13 mouse cellular contexts compared by ENCODE assay signal in genomic region chr12:105016199-105016598, GRCm38 (mm10). TPM values are rescaled to one million over a fixed set of nuclear protein-coding genes. Genes with fewer than 3 reads are reported as not detected.
DNase-seq lines count a peak whose midpoint lies in the region; ATAC-seq and TF ChIP-seq lines count a peak whose summit lies in the region.
"Had no signal": no experiment of that assay in that cellular context is flagged by ENCODE, and none has a peak within 500 bp of the region (broad histone marks: within the 10 kb centered on the region; RNA-seq: fewer than 3 reads in every experiment).

No protein-coding gene starts in this region.

- H3K36me3 ChIP-seq in kidney, embryonic 14.5 days (ENCODE audit: control insufficient read depth, insufficient read depth, low read length) = no peaks in the 10 kb centered on the region
- no peaks in the 10 kb centered on the region for H3K36me3 ChIP-seq in testis, adult 2 months (ENCODE audit: control insufficient read depth, insufficient read depth, low read length)
- no peaks in the 10 kb centered on the region for H3K36me3 ChIP-seq in liver, embryonic 14.5 days (replicated peaks; ENCODE audit: control insufficient read depth, insufficient read depth, low read depth)
- H3K36me3 ChIP-seq: G1E had no signal

- peak overlapping the region; percentile 62; the same call in 1 of the 2 replicates for H3K27ac ChIP-seq in kidney, embryonic 14.5 days (ENCODE audit: low read depth, low read length)
- H3K27ac ChIP-seq in testis, adult 2 months (ENCODE audit: control insufficient read depth, insufficient read depth, low read depth, low read length) = peak overlapping the region; percentile 51
- peak overlapping the region; percentile 81 for H3K27ac ChIP-seq in liver, embryonic 14.5 days
- H3K27ac ChIP-seq: macrophage had no signal

- TF ChIP-seq EP300 in liver, embryonic 14.5 days (IDR thresholded peaks at IDR 0.05; ENCODE audit: low read depth) = peak; percentile 93

- H3K4me1 ChIP-seq in kidney, embryonic 14.5 days (ENCODE audit: control insufficient read depth, insufficient read depth, low read length) = 0 out of 2 replicates have a peak, but pooled peaks cover 5% of the 10 kb centered on the region
- H3K4me1 ChIP-seq in testis, adult 2 months (ENCODE audit: control insufficient read depth, insufficient read depth, low read length) = peaks cover 3% of the 10 kb centered on the region
- H3K4me1 ChIP-seq in liver, embryonic 14.5 days (replicated peaks; ENCODE audit: control insufficient read depth in 2 of 2, insufficient read depth in 2 of 2, low read length in 1 of 2) = peaks cover 60 to 75% of the 10 kb centered on the region in 2 experiments

- WGBS in kidney, embryonic 14.5 days = 59% methylated on average over 4 of the region's 4 CpGs
- WGBS in liver, embryonic 14.5 days (ENCODE audit: insufficient replicate concordance) = 5% methylated on average over 4 of the region's 4 CpGs

- 0 out of 2 replicates have a peak, but pooled peaks have one; percentile 10 for ATAC-seq in kidney, embryonic 14.5 days (ENCODE audit: low FRiP score, low TSS enrichment)
- ATAC-seq in liver, embryonic 14.5 days (ENCODE audit: insufficient read depth) = peak; percentile 56

- no peak overlapping the region for H3K4me2 ChIP-seq in kidney, embryonic 14.5 days (replicated peaks; ENCODE audit: low read depth, low read length)
- H3K4me2 ChIP-seq in liver, embryonic 14.5 days (ENCODE audit: low read depth) = peak overlapping the region; percentile 30; the same call in 1 of the 2 replicates

- H3K9ac ChIP-seq in kidney, embryonic 14.5 days (ENCODE audit: low read depth, low read length) = no peak overlapping the region
- H3K9ac ChIP-seq in liver, embryonic 14.5 days (replicated peaks) = peak overlapping the region; percentile 34; the same call in 1 of the 2 replicates

- no peak for TF ChIP-seq CTCF in testis, adult 2 months (IDR thresholded peaks at IDR 0.05; ENCODE audit: control insufficient read depth, insufficient read depth, insufficient replicate concordance, low read depth, low read length)
- no peak for TF ChIP-seq CTCF in liver, embryonic 14.5 days (IDR thresholded peaks at IDR 0.05; ENCODE audit: low read depth)

- H3K9me3 ChIP-seq in kidney, embryonic 14.5 days (ENCODE audit: control insufficient read depth, low read length) = no peaks in the 10 kb centered on the region
- no peaks in the 10 kb centered on the region for H3K9me3 ChIP-seq in liver, embryonic 14.5 days (ENCODE audit: control insufficient read depth, low read length)
- H3K9me3 ChIP-seq: G1E had no signal

- H3K27me3 ChIP-seq in kidney, embryonic 14.5 days (ENCODE audit: control insufficient read depth, insufficient read depth, low read length) = no peaks in the 10 kb centered on the region
- no peaks in the 10 kb centered on the region for H3K27me3 ChIP-seq in testis, adult 2 months (ENCODE audit: control insufficient read depth, insufficient read depth, low read length)
- H3K27me3 ChIP-seq in liver, embryonic 14.5 days (ENCODE audit: control insufficient read depth, insufficient read depth, low read length) = no peaks in the 10 kb centered on the region

- DNase-seq in kidney, postnatal 4 days = no peak
- no peak for DNase-seq in testis, postnatal 10 days (ENCODE audit: low spot score)
- DNase-seq in liver, embryonic 14.5 days (ENCODE audit: low read depth in 3 of 3, low spot score in 3 of 3) = no peak
- no peak for DNase-seq in embryo, embryonic 10.5 days (ENCODE audit: low spot score)
- no peak for DNase-seq in heart, adult 11 months
- DNase-seq: cerebellum, adult 2 months; heart, postnatal 14 days; thymus, adult 18-20 months had no signal

- TF ChIP-seq POLR2A in testis, adult 2 months (IDR thresholded peaks at IDR 0.05; ENCODE audit: control insufficient read depth, low read depth, low read length) = no peak

- H3K4me3 ChIP-seq in kidney, embryonic 14.5 days (ENCODE audit: low read length) = no peak overlapping the region
- no peak overlapping the region for H3K4me3 ChIP-seq in testis, adult 2 months (ENCODE audit: control insufficient read depth, low read depth, low read length)
- no peak overlapping the region for H3K4me3 ChIP-seq in liver, embryonic 14.5 days (ENCODE audit: insufficient read depth in 1 of 2, low read depth in 2 of 2, low read length in 2 of 2)
- H3K4me3 ChIP-seq: myocyte had no signal

RNA-seq across cellular contexts. Expression of gene Syne3, which starts 6.6 kb away (rescaled TPM):
- polyA plus RNA-seq in kidney, embryonic 14.5 days (2014; fragmentation: Nextera tagmentation; extraction: Ambion mirVana) = 0.24 and 0.51 TPM in 2 replicates
- polyA plus RNA-seq in testis, adult 2 months (2012; rRNA removed) = 7.5 and 7.8 TPM in 2 replicates
- polyA plus RNA-seq in liver, embryonic 14.5 days (2012; rRNA removed) = 1.7 and 2.2 TPM in 2 replicates
- polyA plus RNA-seq in liver, embryonic 14.5 days (2014; fragmentation: Nextera tagmentation; extraction: Ambion mirVana) = 1.6 and 1.7 TPM in 2 replicates

RNA-seq across cellular contexts. Expression of gene Glrx5, which starts 16.3 kb away (rescaled TPM):
- 161 and 195 TPM in 2 replicates for polyA plus RNA-seq in kidney, embryonic 14.5 days (2014; fragmentation: Nextera tagmentation; extraction: Ambion mirVana)
- polyA plus RNA-seq in testis, adult 2 months (2012; rRNA removed) = 13.8 and 14.2 TPM in 2 replicates
- 93.7 and 238 TPM in 2 replicates for polyA plus RNA-seq in liver, embryonic 14.5 days (2012; rRNA removed)
- polyA plus RNA-seq in liver, embryonic 14.5 days (2014; fragmentation: Nextera tagmentation; extraction: Ambion mirVana) = 622 and 681 TPM in 2 replicates
